Mouse (Mus musculus): ENCODE data around the gene Opn3.

DNA sequence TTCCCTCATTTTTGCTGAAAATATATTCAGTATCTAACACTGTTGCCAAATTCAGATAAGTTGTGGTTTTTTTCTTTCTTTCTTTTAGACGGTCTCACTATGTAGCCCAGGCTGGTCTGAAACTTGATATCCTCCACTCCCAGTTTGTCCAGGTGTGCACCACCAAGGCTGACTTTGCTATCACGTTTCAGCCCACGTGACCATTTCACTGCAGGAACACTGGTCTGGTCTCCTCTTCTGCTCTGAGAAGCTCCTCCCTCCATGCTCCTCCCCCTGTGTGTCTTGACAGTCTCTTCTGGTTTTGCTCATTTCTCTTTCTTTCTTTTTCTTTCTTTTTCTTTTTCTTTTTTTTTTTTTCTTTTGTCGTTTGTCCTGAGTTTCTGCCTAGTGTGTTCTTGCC is 7.2 kb upstream of the Opn3 start:
- TF ChIP-seq CTCF (IDR thresholded peaks at IDR 0.05; ENCODE audit: control insufficient read depth, insufficient read depth, insufficient replicate concordance, low read depth, low read length) (no peak), POLR2A (IDR thresholded peaks at IDR 0.05; ENCODE audit: control insufficient read depth, low read depth, low read length) (no peak)

Data from testis, adult 2 months (tissue).